Mouse (Mus musculus) C2C12 (cell line): Measurements from ENCODE around the gene Zdhhc18.

Source experiments
- CTCF ChIP-seq: IDR thresholded peaks from one replicate; pipeline ENCODE4 v1.5.1; 2011; ENCODE audit not compliant: control insufficient read depth, insufficient read depth, insufficient read length
- MAX ChIP-seq: IDR thresholded peaks from one replicate; pipeline ENCODE4 v1.6.1; 2011; ENCODE audit warnings: mild to moderate bottlenecking, control low read depth
- MYOD1 ChIP-seq: IDR thresholded peaks from one replicate; pipeline ENCODE4 v1.6.1; 2011; ENCODE audit warnings: low read depth; ENCODE audit not compliant: control insufficient read depth, insufficient read length

- TF ChIP-seq CTCF, result no peak
- no peak for TF ChIP-seq MYOD1
- no peak for TF ChIP-seq MAX
These were observed 19.5 kb downstream of the Zdhhc18 start for GRCm38 (mm10) chr4:133630326-133630920.
